Mouse (Mus musculus): ENCODE measurements at regions not wholly inside any gene's neighbourhood (a gene's known extent, or its start where the extent isn't known, plus 50 kb on each side); places are given as distances from the start of the nearest gene placed in this dataset.
A peak's percentile ranks its signal among the peaks of the same experiment; 100 is the strongest.

DNA sequence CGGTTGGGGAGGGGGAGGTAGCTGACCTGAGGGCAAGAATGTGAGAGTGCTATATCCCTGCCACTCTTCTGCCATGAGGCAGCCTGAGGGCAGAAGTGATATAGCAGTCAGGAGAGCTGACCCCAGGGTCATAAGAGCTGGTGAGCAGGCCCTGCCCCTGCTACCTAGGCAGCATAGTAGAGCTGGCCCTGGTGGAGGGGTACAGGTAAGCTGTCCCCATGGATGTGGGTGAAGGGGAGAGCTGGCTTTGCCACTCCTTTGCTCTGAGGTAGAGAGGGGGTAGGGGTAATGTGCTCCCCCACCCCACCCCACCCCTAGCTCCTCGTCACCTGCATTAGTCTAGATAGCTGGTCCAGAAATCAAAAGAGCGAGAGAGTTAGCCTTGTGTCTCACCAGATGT is 61.3 kb upstream of the Gm3839 start:
- DNase-seq (ENCODE audit: low spot score) = no peak

DNA sequence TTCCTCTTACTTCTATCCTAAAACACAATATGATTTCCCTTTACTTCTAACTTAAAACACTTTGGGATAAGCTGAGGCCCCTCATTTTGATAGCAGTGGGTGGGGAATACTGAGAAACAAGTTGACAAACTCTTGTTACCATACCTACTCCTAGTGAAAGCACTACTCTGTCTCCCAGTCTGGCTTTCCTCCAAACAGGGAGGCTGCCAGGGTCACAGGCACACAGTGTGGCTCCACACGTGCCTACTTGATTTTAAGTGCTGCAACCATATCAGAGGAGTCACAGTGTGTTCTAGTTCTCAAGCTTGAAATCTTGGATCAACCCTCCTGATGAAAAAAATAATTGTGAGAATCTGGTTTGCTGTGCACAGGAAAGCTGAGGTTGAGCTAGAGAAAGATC is 65.8 kb upstream of the Gm3839 start:
- peak; percentile 63 for DNase-seq (ENCODE audit: low spot score)

DNA sequence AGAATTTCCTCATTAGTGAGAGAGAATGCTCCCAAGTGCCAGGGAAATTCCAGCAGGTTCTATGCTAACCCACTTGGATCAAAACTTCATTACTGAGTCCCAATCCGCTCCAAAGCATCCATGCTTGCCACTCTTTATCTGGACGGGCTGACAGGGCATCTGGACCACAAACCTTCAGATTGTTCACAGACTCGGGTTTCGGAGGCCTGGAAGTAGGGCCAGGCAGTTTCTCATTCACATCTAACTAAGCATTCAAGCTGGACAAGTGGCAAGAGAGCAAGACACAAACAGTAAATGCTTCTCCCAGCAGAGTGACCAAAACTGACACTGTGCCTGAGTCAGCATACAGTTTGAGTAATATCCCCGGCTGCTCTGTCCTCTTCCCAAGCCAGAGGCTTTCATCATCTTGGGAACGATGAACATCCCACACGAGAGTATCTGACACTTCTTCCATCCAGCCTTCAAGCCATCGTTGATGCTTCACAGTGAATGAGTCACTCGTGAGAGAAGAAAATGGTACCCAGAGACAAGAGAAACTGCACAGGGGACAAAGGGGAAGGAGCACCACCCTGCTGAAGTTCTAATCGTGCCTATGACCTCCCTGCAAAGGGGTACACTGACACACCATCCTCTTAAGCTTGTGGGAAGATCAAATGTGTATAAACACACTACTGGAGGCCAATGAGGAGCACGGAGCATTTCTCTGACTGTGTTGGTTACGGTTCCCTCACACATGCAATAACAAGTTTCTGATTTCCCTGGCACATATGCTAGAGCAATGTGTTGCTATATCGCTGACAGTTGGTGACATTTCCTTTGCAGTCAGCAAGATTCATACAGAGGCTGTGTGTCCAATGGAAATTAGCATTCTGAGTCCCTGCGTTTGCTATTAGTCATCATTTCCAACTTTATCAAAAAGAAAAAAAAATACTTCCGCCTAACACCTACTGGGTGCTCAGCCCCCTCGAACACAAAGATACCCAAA is 72.0 kb upstream of the Gm3839 start:
- no peak for DNase-seq (ENCODE audit: low spot score)

DNA sequence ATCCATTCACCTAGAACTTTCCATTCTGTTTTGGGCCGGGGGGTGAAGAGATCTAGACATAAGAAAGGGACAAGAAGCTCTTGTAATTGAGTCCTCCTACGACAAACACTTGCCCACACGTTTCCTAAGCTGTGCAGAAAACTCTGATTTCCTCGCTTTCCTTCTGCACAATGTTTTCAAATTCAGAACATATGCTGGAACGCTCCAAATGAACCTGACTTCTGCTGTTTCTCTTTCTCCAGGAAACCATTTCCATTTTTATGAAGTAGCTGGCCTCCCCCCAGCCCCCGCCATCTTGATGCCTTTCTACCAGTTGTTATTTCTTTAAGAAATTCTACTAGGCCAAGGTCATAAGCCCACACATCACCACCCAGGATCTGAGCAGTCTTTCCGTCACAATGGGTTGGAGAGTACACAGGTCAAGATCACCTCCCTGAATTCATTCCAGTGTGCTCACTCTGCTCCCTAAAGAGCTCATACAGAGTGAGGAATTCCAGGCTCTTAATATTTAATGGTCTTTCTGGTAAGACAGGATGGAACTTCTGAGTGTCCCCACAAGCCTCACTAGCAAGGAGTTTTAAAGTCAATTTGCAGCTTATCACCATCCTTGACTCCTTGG is 78.7 kb upstream of the Gm3839 start:
- DNase-seq (ENCODE audit: low spot score) = no peak

DNA sequence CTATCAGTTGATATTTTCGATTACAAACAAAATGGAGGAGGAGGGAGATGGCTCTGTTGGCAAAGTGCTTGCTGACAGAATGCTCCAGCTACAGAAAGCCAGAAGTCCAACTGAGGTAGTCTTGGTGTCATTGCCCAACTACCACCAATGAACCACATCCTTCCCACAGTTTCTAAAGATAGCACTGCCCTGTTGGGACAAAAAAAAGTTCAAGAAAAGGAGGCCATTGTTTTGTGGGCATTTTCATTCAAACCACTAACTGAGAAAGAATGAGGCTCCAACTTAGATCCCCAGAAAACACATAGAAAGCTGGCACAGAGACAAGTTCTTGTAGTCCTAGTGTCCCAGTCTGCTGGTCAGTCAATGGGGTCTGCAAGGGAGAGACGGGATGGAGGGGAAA is 82.1 kb upstream of the Gm3839 start:
- no peak for DNase-seq (ENCODE audit: low spot score)

DNA sequence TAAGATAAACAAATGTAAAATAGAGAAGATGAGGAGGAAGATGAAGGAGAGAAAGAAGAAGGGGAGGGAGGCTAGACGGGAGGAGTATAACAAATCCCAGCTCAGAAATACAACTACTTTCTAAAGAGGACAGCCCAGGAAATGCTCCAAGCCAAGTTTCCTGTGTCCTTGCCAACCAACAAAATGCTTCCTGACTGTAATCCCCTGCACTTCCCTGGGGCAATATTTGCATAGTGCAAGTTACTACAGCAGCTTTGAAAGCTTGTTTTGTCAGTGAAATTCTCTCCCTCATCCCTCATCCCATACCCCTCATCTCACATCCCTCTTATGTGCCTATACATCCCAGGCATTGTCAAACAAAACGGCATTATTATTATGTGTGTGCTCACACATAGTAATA is 83.7 kb upstream of the Gm3839 start:
- DNase-seq (ENCODE audit: low spot score) = no peak

DNA sequence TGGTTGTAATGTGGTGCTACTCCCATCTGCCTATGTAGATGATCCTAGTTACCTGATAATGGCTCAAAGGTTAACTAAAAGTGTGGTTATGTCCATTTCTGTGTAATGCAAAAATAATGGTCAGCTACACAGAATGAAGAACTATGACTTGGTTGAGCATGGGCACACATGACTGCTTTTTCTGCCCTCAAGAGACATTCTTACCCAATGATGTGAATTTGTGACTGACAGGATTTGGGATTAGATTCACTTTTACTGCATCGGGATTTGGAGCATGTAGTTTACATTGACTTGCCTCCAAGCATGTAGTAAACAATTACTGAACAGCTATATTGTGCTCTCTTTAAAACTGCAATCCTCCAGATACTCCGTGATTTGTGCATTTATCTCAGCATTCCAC is 93.4 kb upstream of the Gm3839 start:
- DNase-seq (ENCODE audit: low spot score) = no peak

DNA sequence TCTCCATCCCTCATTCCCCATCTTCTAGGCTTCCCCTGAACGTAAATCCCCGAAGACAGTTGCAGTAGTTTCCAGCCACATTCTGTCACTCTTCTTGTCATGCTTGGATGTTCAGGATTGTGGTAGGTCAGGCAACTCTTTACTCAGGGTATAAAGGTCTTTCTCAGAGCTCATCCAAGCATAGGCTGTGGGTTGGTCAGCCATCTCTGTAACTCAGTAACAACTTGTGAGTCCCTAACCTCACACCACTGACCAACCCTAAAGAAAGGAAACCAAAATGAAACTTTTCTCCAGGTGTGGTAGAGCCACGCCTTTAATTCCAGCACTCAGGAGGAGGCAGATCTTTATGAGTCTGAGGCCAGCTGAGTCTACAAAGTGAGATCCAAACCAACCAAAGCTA is 75.6 kb upstream of the Ptprg start:
- no peak for DNase-seq (ENCODE audit: low spot score)

DNA sequence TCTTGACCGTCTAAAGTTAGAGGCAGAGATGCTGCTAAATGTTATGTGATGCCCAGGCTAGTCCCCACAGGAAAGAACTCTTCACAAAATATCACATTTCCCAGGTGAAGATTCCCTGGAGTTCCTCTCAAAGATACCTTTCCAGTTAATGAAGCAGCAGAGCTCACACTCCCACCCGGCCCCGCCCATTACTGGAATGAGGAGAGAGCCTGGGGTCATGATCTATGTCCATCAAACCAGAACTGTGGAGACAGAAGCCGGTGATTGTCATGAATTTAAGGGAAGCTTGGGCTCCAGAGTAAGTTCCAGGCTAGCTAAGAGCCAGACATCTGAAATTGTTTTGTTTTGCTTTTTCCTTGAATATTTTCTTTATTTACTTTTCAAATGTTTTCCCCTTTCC is 71.2 kb upstream of the Ptprg start:
- no peak for DNase-seq (ENCODE audit: low spot score)

DNA sequence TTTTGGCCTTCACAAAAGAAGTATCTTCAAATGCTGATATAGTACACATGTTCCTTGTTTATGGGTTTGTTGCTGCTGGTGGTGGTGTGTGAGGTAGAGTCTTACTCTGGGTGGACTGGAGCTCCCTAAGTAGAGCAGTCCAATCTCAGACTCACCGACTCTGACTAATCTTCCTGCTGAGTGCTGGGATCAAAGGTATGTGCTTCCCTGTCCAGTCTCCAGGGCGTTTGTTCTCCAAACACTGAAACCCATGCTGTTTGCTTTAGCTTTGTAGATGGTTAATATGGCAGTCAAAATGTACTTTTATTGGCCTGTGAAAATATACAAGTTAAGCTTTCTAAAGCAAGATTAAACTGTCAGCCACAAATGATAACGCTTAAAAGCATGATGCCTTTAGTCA is 67.0 kb upstream of the Ptprg start:
- no peak for DNase-seq (ENCODE audit: low spot score)

DNA sequence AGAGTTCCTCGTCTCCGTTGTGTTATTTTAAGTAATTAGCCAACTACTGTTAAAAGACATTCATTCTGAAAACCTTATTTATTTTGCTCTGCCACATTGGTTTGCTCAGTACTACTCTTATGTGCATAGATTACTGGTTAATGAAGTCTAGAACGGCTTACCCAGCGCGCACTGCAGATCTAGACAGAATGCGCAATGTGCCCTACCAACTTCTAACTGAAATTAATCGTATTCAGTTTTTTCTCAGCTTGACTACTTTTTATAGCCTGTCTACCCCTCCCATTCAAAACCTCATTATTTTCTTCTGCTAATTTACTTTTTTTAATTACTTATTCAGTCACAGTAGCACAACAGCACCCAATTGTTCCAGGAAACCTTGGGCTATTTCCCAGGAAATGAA is 51.6 kb upstream of the Ptprg start:
- no peak for DNase-seq (ENCODE audit: low spot score)

DNA sequence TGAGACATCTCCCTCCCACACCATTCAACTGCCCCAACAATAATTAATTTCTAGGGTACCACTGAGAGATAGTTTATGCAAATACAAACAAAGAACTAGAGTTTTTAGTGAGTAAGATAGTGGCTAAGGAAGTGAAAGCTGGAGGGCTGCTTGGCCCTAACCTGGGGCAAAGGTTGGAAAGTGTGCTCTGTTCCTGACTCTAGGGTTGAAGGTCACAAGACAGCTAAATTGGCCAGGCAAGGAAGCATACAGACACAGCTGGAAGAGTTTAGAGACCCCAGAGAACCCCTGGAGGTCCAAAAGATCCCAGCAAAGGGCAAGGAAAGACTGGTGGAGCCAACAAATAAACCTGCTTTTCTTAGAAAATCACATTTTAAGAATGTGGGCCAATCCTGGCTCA is 50.2 kb upstream of the Ptprg start:
- no peak for DNase-seq (ENCODE audit: low spot score)
